Mouse (Mus musculus): ENCODE results near the gene Bola1.

DNA sequence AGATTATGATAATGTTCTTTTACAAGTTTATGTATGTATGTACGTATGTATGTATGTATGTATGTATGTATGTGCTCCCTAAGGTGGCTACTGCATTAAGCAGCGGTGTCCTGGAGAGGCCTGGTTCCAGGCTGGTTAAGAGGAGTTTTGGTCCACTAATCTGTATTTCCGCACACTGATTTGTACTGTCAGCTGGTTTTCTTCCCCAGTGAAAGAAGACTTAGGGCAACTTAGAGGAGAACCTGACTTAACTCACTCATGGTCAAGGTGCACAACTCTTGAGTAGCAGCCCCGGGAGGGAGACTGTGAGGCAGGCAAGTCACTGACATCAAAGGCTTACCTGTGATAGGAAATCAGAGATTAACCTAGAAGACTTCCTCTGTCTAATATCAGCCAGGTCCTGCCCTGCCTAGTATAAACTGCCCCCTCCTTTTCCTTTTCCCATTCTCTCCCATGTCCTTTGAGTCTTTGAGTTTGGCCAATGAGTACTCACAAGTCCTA is 17.4 kb upstream of the Bola1 start:
- no peak for TF ChIP-seq CTCF (IDR thresholded peaks at IDR 0.05; ENCODE audit: borderline replicate concordance, insufficient read depth, low read length)
- TF ChIP-seq POLR2A (IDR thresholded peaks at IDR 0.05; ENCODE audit: low read depth, low read length), result no peak

Measured in embryonic fibroblast, embryonic 13.5 days (primary cell).